In genomic region chr19:4114551-4114950, GRCm38 (mm10) we compare ENCODE assay signal across 19 mouse cellular contexts. TPM values are rescaled to one million over a fixed set of nuclear protein-coding genes. Genes with fewer than 3 reads are reported as not detected.
DNase-seq lines count a peak whose midpoint lies in the region; ATAC-seq and TF ChIP-seq lines count a peak whose summit lies in the region.
"Had no signal": no experiment of that assay in that cellular context is flagged by ENCODE, and none has a peak within 500 bp of the region (broad histone marks: within the 10 kb centered on the region; RNA-seq: fewer than 3 reads in every experiment).

No protein-coding gene starts in this region.

- H3K27ac ChIP-seq in kidney, embryonic 14.5 days (ENCODE audit: low read depth, low read length) = peak overlapping the region; percentile 57; the same call in 1 of the 2 replicates
- H3K27ac ChIP-seq in spleen, adult 2 months (ENCODE audit: insufficient read depth, low read length) = peak overlapping the region; percentile 95
- 0 out of 2 replicates have a peak overlapping the region, but pooled peaks have one; percentile 24 for H3K27ac ChIP-seq in intestine, embryonic 14.5 days (ENCODE audit: low read depth)
- H3K27ac ChIP-seq in liver, postnatal 0 days (ENCODE audit: low read depth) = peak overlapping the region; percentile 90
- H3K27ac ChIP-seq in hindbrain, embryonic 10.5 days = no peak overlapping the region; the same call in 1 of the 2 replicates
- H3K27ac ChIP-seq: heart, embryonic 13.5 days; midbrain, embryonic 13.5 days had no signal

- TF ChIP-seq EP300 in liver, postnatal 0 days (IDR thresholded peaks at IDR 0.05; ENCODE audit: low read depth) = no peak

- no peak overlapping the region for H3K4me2 ChIP-seq in kidney, embryonic 14.5 days (replicated peaks; ENCODE audit: low read depth, low read length)
- no peak overlapping the region for H3K4me2 ChIP-seq in intestine, embryonic 14.5 days (ENCODE audit: low read length)
- 0 out of 2 replicates have a peak overlapping the region, but pooled peaks have one; percentile 57 for H3K4me2 ChIP-seq in liver, postnatal 0 days (ENCODE audit: low read depth, low read length)
- H3K4me2 ChIP-seq: heart, embryonic 13.5 days; midbrain, embryonic 13.5 days had no signal

- H3K9ac ChIP-seq in kidney, embryonic 14.5 days (ENCODE audit: low read depth, low read length) = no peak overlapping the region; the same call in 1 of the 2 replicates
- H3K9ac ChIP-seq in intestine, embryonic 14.5 days (ENCODE audit: low read length) = no peak overlapping the region
- peak overlapping the region; percentile 47; the same call in 1 of the 2 replicates for H3K9ac ChIP-seq in liver, postnatal 0 days (replicated peaks)
- H3K9ac ChIP-seq: midbrain, embryonic 13.5 days had no signal

- TF ChIP-seq CTCF in spleen, adult 2 months (IDR thresholded peaks at IDR 0.05; ENCODE audit: extremely low read depth, insufficient read depth, insufficient read length, insufficient replicate concordance) = no peak
- no peak for TF ChIP-seq CTCF in liver, postnatal 0 days (IDR thresholded peaks at IDR 0.05; ENCODE audit: low read depth)

- H3K27me3 ChIP-seq in kidney, embryonic 14.5 days (ENCODE audit: control insufficient read depth, insufficient read depth, low read length) = no peaks in the 10 kb centered on the region
- H3K27me3 ChIP-seq in spleen, adult 2 months (ENCODE audit: control insufficient read depth, insufficient read depth, low read length) = no peaks in the 10 kb centered on the region
- H3K27me3 ChIP-seq in intestine, embryonic 14.5 days (replicated peaks; ENCODE audit: control insufficient read depth, insufficient read depth, low read length) = no peaks in the 10 kb centered on the region
- H3K27me3 ChIP-seq in liver, postnatal 0 days (ENCODE audit: insufficient read depth, low read length) = no peaks in the 10 kb centered on the region
- H3K27me3 ChIP-seq in hindbrain, embryonic 10.5 days (ENCODE audit: insufficient read depth, poor library complexity, severe bottlenecking) = no peaks in the 10 kb centered on the region
- H3K27me3 ChIP-seq: heart, embryonic 13.5 days; midbrain, embryonic 13.5 days had no signal

- no peak for TF ChIP-seq POLR2A in spleen, adult 2 months (IDR thresholded peaks at IDR 0.05; ENCODE audit: low read depth, low read length)

- no peak for ATAC-seq in kidney, embryonic 14.5 days (ENCODE audit: low FRiP score, low TSS enrichment)
- ATAC-seq in intestine, embryonic 14.5 days (replicated peaks; ENCODE audit: low FRiP score, low TSS enrichment, low read depth) = no peak
- no peak for ATAC-seq in liver, postnatal 0 days
- ATAC-seq: midbrain, embryonic 13.5 days had no signal

- peaks cover 63% of the 10 kb centered on the region for H3K36me3 ChIP-seq in kidney, embryonic 14.5 days (ENCODE audit: control insufficient read depth, insufficient read depth, low read length)
- H3K36me3 ChIP-seq in spleen, adult 2 months (ENCODE audit: control insufficient read depth, insufficient read depth, low read length) = peaks cover 41% of the 10 kb centered on the region
- peaks cover 71% of the 10 kb centered on the region for H3K36me3 ChIP-seq in intestine, embryonic 14.5 days (ENCODE audit: control insufficient read depth, insufficient read depth, low read length)
- peaks cover 66% of the 10 kb centered on the region for H3K36me3 ChIP-seq in liver, postnatal 0 days (replicated peaks; ENCODE audit: insufficient read depth, low read length)
- H3K36me3 ChIP-seq in hindbrain, embryonic 10.5 days = peaks cover 75% of the 10 kb centered on the region

- no peak for DNase-seq in kidney, adult 11 months
- no peak for DNase-seq in spleen, adult 2 months (ENCODE audit: low read depth in 1 of 2, low spot score in 2 of 2)
- no peak for DNase-seq in spleen, adult 12 weeks (ENCODE audit: low spot score)
- DNase-seq in intestine, embryonic 14.5 days (ENCODE audit: low spot score) = no peak
- no peak for DNase-seq in liver, postnatal 0 days
- DNase-seq in hindbrain, embryonic 10.5 days (ENCODE audit: low spot score) = no peak
- no peak for DNase-seq in Muller cell, postnatal 12 days (ENCODE audit: inconsistent ontology term)
- DNase-seq: adrenal gland, postnatal 25 days; cerebellum, postnatal 14 days; heart, postnatal 4 days; left cerebral cortex, postnatal 4 days; lung, adult 2 months; right cerebral cortex, postnatal 4 days had no signal

- no peak overlapping the region for H3K4me3 ChIP-seq in kidney, embryonic 14.5 days (ENCODE audit: low read length)
- H3K4me3 ChIP-seq in spleen, adult 2 months (ENCODE audit: extremely low read depth, insufficient read depth, insufficient read length) = no peak overlapping the region
- no peak overlapping the region for H3K4me3 ChIP-seq in intestine, embryonic 14.5 days (ENCODE audit: low read depth, low read length)
- H3K4me3 ChIP-seq in liver, postnatal 0 days (ENCODE audit: low read depth, low read length) = no peak overlapping the region
- no peak overlapping the region for H3K4me3 ChIP-seq in hindbrain, embryonic 10.5 days
- H3K4me3 ChIP-seq: heart, embryonic 13.5 days; midbrain, embryonic 13.5 days; myocyte had no signal

- no peaks in the 10 kb centered on the region for H3K9me3 ChIP-seq in kidney, embryonic 14.5 days (ENCODE audit: control insufficient read depth, low read length)
- H3K9me3 ChIP-seq in intestine, embryonic 14.5 days (ENCODE audit: control insufficient read depth, low read length) = no peaks in the 10 kb centered on the region
- no peaks in the 10 kb centered on the region for H3K9me3 ChIP-seq in liver, postnatal 0 days (ENCODE audit: low read length)
- H3K9me3 ChIP-seq in hindbrain, embryonic 10.5 days = no peaks in the 10 kb centered on the region
- H3K9me3 ChIP-seq: heart, embryonic 13.5 days; midbrain, embryonic 13.5 days had no signal

- WGBS in kidney, embryonic 14.5 days = 85% methylated on average over 10 of the region's 10 CpGs
- 78% methylated on average over 10 of the region's 10 CpGs for WGBS in spleen, adult 2 months
- WGBS in intestine, embryonic 14.5 days = 90% methylated on average over 10 of the region's 10 CpGs
- 84% methylated on average over 10 of the region's 10 CpGs for WGBS in liver, postnatal 0 days (ENCODE audit: insufficient replicate concordance)
- 92% methylated on average over 10 of the region's 10 CpGs for WGBS in hindbrain, embryonic 10.5 days

- peaks cover 24% of the 10 kb centered on the region for H3K4me1 ChIP-seq in kidney, embryonic 14.5 days (ENCODE audit: control insufficient read depth, insufficient read depth, low read length)
- peaks cover 27% of the 10 kb centered on the region for H3K4me1 ChIP-seq in spleen, adult 2 months (ENCODE audit: control insufficient read depth, insufficient read depth, insufficient read length)
- H3K4me1 ChIP-seq in intestine, embryonic 14.5 days (replicated peaks; ENCODE audit: control insufficient read depth, insufficient read depth, low read length) = peaks cover 9% of the 10 kb centered on the region; the same call in 1 of the 2 replicates
- H3K4me1 ChIP-seq in liver, postnatal 0 days (ENCODE audit: insufficient read depth) = peaks cover 31% of the 10 kb centered on the region
- peaks cover 5% of the 10 kb centered on the region; the same call in 1 of the 2 replicates for H3K4me1 ChIP-seq in hindbrain, embryonic 10.5 days (replicated peaks)
- H3K4me1 ChIP-seq: midbrain, embryonic 13.5 days had no signal

RNA-seq across cellular contexts. Expression of gene Aip, which starts 11.1 kb away (rescaled TPM):
- polyA plus RNA-seq in kidney, embryonic 14.5 days (2014; fragmentation: Nextera tagmentation; extraction: Ambion mirVana) = 92.0 and 97.5 TPM in 2 replicates
- 85.3 and 99.6 TPM in 2 replicates for polyA plus RNA-seq in spleen, adult 2 months (2012; rRNA removed)
- 89.7 and 96.0 TPM in 2 replicates for polyA plus RNA-seq in intestine, embryonic 14.5 days (2014; fragmentation: Nextera tagmentation; extraction: Ambion mirVana)
- polyA plus RNA-seq in liver, postnatal 0 days (2015; fragmentation: Nextera tagmentation; extraction: Ambion mirVana) = 23.1 and 26.8 TPM in 2 replicates
- polyA plus RNA-seq in hindbrain, embryonic 10.5 days (2016; fragmentation: Nextera tagmentation; extraction: Ambion mirVana) = 65.8 and 73.9 TPM in 2 replicates

RNA-seq across cellular contexts. Expression of gene Pitpnm1, which starts 14.8 kb away (rescaled TPM):
- 14.0 and 15.8 TPM in 2 replicates for polyA plus RNA-seq in kidney, embryonic 14.5 days (2014; fragmentation: Nextera tagmentation; extraction: Ambion mirVana)
- polyA plus RNA-seq in spleen, adult 2 months (2012; rRNA removed) = 358 and 415 TPM in 2 replicates
- polyA plus RNA-seq in intestine, embryonic 14.5 days (2014; fragmentation: Nextera tagmentation; extraction: Ambion mirVana) = 13.3 and 14.3 TPM in 2 replicates
- polyA plus RNA-seq in liver, postnatal 0 days (2015; fragmentation: Nextera tagmentation; extraction: Ambion mirVana) = 6.6 and 7.4 TPM in 2 replicates
- polyA plus RNA-seq in hindbrain, embryonic 10.5 days (2016; fragmentation: Nextera tagmentation; extraction: Ambion mirVana) = 8.5 and 19.9 TPM in 2 replicates

RNA-seq across cellular contexts. Expression of gene Cdk2ap2, which starts 17.6 kb away (rescaled TPM):
- polyA plus RNA-seq in kidney, embryonic 14.5 days (2014; fragmentation: Nextera tagmentation; extraction: Ambion mirVana) = 116 and 121 TPM in 2 replicates
- 247 and 334 TPM in 2 replicates for polyA plus RNA-seq in spleen, adult 2 months (2012; rRNA removed)
- polyA plus RNA-seq in intestine, embryonic 14.5 days (2014; fragmentation: Nextera tagmentation; extraction: Ambion mirVana) = 87.4 and 103 TPM in 2 replicates
- polyA plus RNA-seq in liver, postnatal 0 days (2015; fragmentation: Nextera tagmentation; extraction: Ambion mirVana) = 91.2 and 91.9 TPM in 2 replicates
- 90.5 and 93.3 TPM in 2 replicates for polyA plus RNA-seq in hindbrain, embryonic 10.5 days (2016; fragmentation: Nextera tagmentation; extraction: Ambion mirVana)

RNA-seq across cellular contexts. Expression of gene Gpr152, which starts 25.0 kb away (rescaled TPM):
- not detected in 2 replicates for polyA plus RNA-seq in kidney, embryonic 14.5 days (2014; fragmentation: Nextera tagmentation; extraction: Ambion mirVana)
- 0.09 and 0.11 TPM in 2 replicates for polyA plus RNA-seq in spleen, adult 2 months (2012; rRNA removed)
- not detected in 2 replicates for polyA plus RNA-seq in intestine, embryonic 14.5 days (2014; fragmentation: Nextera tagmentation; extraction: Ambion mirVana)
- polyA plus RNA-seq in liver, postnatal 0 days (2015; fragmentation: Nextera tagmentation; extraction: Ambion mirVana) = not detected in 2 replicates
- polyA plus RNA-seq in hindbrain, embryonic 10.5 days (2016; fragmentation: Nextera tagmentation; extraction: Ambion mirVana) = not detected in 2 replicates
- polyA plus RNA-seq: C2C12; forebrain, embryonic 11.5 days; heart, embryonic 13.5 days; myocyte had no signal

RNA-seq across cellular contexts. Expression of gene Cabp4, which starts 29.3 kb away (rescaled TPM):
- 0.06 and 0.09 TPM in 2 replicates for polyA plus RNA-seq in kidney, embryonic 14.5 days (2014; fragmentation: Nextera tagmentation; extraction: Ambion mirVana)
- polyA plus RNA-seq in spleen, adult 2 months (2012; rRNA removed) = 1.9 and 2.2 TPM in 2 replicates
- polyA plus RNA-seq in intestine, embryonic 14.5 days (2014; fragmentation: Nextera tagmentation; extraction: Ambion mirVana) = 0.08 TPM in 1 of 2 replicates, not detected in the other
- polyA plus RNA-seq in liver, postnatal 0 days (2015; fragmentation: Nextera tagmentation; extraction: Ambion mirVana) = 0.11 and 0.15 TPM in 2 replicates
- 0.12 TPM in 1 of 2 replicates, not detected in the other for polyA plus RNA-seq in hindbrain, embryonic 10.5 days (2016; fragmentation: Nextera tagmentation; extraction: Ambion mirVana)
- polyA plus RNA-seq: forebrain, embryonic 11.5 days; heart, embryonic 13.5 days; lung, adult 2 months had no signal

Comparison
In these comparisons a context has a peak if more than half of its experiments do, and no peak if none do; other contexts are left out.
1. RNA of gene Pitpnm1, which starts 14.8 kb away (polyA plus RNA-seq): 358 to 415 TPM in spleen, adult 2 months; 8.5 to 19.9 TPM in hindbrain, embryonic 10.5 days, 14.0 to 15.8 TPM in kidney, embryonic 14.5 days, 13.3 to 14.3 TPM in intestine, embryonic 14.5 days and 6.6 to 7.4 TPM in liver, postnatal 0 days; every median in the first group is over 10 times any median in the second.